Mouse (Mus musculus): Measurements from ENCODE around the gene Cope.

- TF ChIP-seq CTCF (IDR thresholded peaks at IDR 0.05) (no peak), EP300 (IDR thresholded peaks at IDR 0.05) (no peak)
Measured at GRCm38 (mm10) chr8:70347443-70347842, 45.1 kb downstream of the Cope start.
